ENCODE assay signal across 10 mouse cellular contexts in the genomic region with DNA sequence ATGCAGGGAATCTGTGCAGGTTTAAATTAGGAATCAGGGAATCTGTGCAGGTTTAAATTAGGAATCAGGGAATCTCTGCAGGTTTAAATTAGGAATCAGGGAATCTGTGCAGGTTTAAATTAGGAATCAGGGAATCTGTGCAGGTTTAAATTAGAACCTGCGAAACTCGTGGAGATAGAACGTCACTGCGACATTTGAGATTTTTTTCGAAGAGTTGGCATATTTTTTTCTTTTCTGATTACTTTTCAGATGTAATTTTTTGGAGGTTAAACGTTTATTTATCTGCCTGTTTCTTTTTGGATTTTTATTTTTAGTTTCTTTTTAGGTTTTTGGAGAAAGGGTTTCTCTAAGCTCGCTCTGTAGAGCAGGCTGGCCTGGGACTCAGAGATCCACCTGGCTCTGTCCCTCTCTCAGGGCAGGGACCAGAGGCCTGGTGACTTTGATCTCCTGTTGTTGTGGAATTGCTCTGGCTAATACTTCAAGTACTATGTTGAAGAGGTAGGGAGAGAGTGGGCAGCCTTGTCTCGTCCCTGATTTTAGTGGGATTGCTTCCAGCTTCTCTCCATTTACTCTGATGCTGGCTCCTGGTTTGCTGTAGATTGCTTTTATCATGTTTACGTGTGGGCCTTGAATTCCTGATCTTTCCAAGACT. TPM values are rescaled to one million over a fixed set of nuclear protein-coding genes. Genes with fewer than 3 reads are reported as not detected.
A peak's percentile ranks its signal among the peaks of the same experiment; 100 is the strongest.
DNase-seq lines count a peak whose midpoint lies in the region; ATAC-seq and TF ChIP-seq lines count a peak whose summit lies in the region.
"Not testable (repeated sequence)": the region's sequence is repeated elsewhere in the genome, so short reads cannot be mapped to it uniquely, and the experiment has no call there.
"Had no signal": no experiment of that assay in that cellular context is flagged by ENCODE, and none has a peak within 500 bp of the region (broad histone marks: within the 10 kb centered on the region; RNA-seq: fewer than 3 reads in every experiment).

No protein-coding gene starts in this region.

- H3K36me3 ChIP-seq in forebrain, embryonic 11.5 days (ENCODE audit: control insufficient read depth, insufficient read depth, low read length); heart, embryonic 16.5 days (ENCODE audit: control insufficient read depth, insufficient read depth); kidney, postnatal 0 days (ENCODE audit: insufficient read depth, low read length); stomach, embryonic 14.5 days (ENCODE audit: control insufficient read depth, insufficient read depth, low read length): not testable (repeated sequence)
- peaks cover 13% of the 10 kb centered on the region for H3K36me3 ChIP-seq in liver, embryonic 12.5 days

- TF ChIP-seq CTCF in kidney, postnatal 0 days (IDR thresholded peaks at IDR 0.05; ENCODE audit: low read depth), result not testable (repeated sequence)

- H3K9me3 ChIP-seq in forebrain, embryonic 11.5 days (ENCODE audit: control insufficient read depth, low read length); heart, embryonic 16.5 days (replicated peaks; ENCODE audit: control insufficient read depth, low read length); kidney, postnatal 0 days (replicated peaks; ENCODE audit: low read length); liver, embryonic 12.5 days (replicated peaks); stomach, embryonic 14.5 days (ENCODE audit: control insufficient read depth, low read depth, low read length): not testable (repeated sequence)

- not testable (repeated sequence) for H3K4me2 ChIP-seq in forebrain, embryonic 11.5 days (ENCODE audit: low read depth, low read length, severe bottlenecking); heart, embryonic 16.5 days (ENCODE audit: low read depth, low read length); kidney, postnatal 0 days (ENCODE audit: low read length); liver, embryonic 12.5 days; stomach, embryonic 14.5 days (replicated peaks; ENCODE audit: low read depth, low read length)

- H3K4me3 ChIP-seq in forebrain, embryonic 11.5 days (ENCODE audit: low read depth, low read length); heart, embryonic 16.5 days (ENCODE audit: low read length); kidney, postnatal 0 days (replicated peaks; ENCODE audit: low read depth, low read length); liver, embryonic 12.5 days; stomach, embryonic 14.5 days (ENCODE audit: low read depth, low read length): not testable (repeated sequence)

- DNase-seq in 416B (ENCODE audit: low read depth), result peak; percentile 49
- peak; percentile 25 for DNase-seq in adrenal gland, postnatal 25 days
- not testable (repeated sequence) for DNase-seq in forebrain, embryonic 11.5 days (ENCODE audit: low spot score); kidney, postnatal 0 days (ENCODE audit: low spot score)
- peak; percentile 50 for DNase-seq in naive thymus-derived CD4-positive, alpha-beta T cell, adult 2 months (ENCODE audit: low read depth)

- not testable (repeated sequence) for H3K27ac ChIP-seq in forebrain, embryonic 11.5 days (ENCODE audit: low read depth, low read length); heart, embryonic 16.5 days (ENCODE audit: low read length); kidney, postnatal 0 days; liver, embryonic 12.5 days; stomach, embryonic 14.5 days (ENCODE audit: low read length)

- not testable (repeated sequence) for H3K9ac ChIP-seq in forebrain, embryonic 11.5 days (ENCODE audit: low read length); heart, embryonic 16.5 days (ENCODE audit: low read length); kidney, postnatal 0 days (ENCODE audit: low read depth, low read length); liver, embryonic 12.5 days; stomach, embryonic 14.5 days (replicated peaks; ENCODE audit: low read depth, low read length)

- WGBS in forebrain, embryonic 11.5 days, result 67% methylated on average over 9 of the region's 9 CpGs
- 67% methylated on average over 9 of the region's 9 CpGs for WGBS in heart, embryonic 16.5 days
- WGBS in kidney, postnatal 0 days, result 62% methylated on average over 8 of the region's 9 CpGs
- 62% methylated on average over 9 of the region's 9 CpGs for WGBS in liver, embryonic 12.5 days (ENCODE audit: insufficient replicate concordance)
- WGBS in stomach, embryonic 14.5 days, result 65% methylated on average over 8 of the region's 9 CpGs

- H3K4me1 ChIP-seq in forebrain, embryonic 11.5 days (replicated peaks; ENCODE audit: control insufficient read depth, insufficient read depth, low read length); heart, embryonic 16.5 days (ENCODE audit: control insufficient read depth, insufficient read depth, low read length); kidney, postnatal 0 days (replicated peaks; ENCODE audit: insufficient read depth, low read length); liver, embryonic 12.5 days; stomach, embryonic 14.5 days (ENCODE audit: control insufficient read depth, insufficient read depth, low read length): not testable (repeated sequence)

- H3K27me3 ChIP-seq in forebrain, embryonic 11.5 days (ENCODE audit: control insufficient read depth, insufficient read depth, low read length); heart, embryonic 16.5 days (ENCODE audit: control insufficient read depth, insufficient read depth, low read length); kidney, postnatal 0 days (ENCODE audit: insufficient read depth, low read length); liver, embryonic 12.5 days (replicated peaks); stomach, embryonic 14.5 days (ENCODE audit: control insufficient read depth, insufficient read depth, low read length): not testable (repeated sequence)

- peak; percentile 82 for ATAC-seq in forebrain, embryonic 11.5 days (replicated peaks; ENCODE audit: low FRiP score)
- ATAC-seq in heart, embryonic 16.5 days (replicated peaks; ENCODE audit: extremely low read depth, insufficient read depth, low FRiP score), result peak; percentile 52; the same call in 1 of the 2 replicates
- ATAC-seq in kidney, postnatal 0 days (replicated peaks; ENCODE audit: low FRiP score, low read depth), result 0 out of 2 replicates have a peak, but pooled peaks have one; percentile 46
- peak; percentile 73 for ATAC-seq in liver, embryonic 12.5 days
- peak; percentile 77; the same call in 1 of the 2 replicates for ATAC-seq in stomach, embryonic 14.5 days (ENCODE audit: insufficient number of reproducible peaks, insufficient read depth, low FRiP score, low read depth)

RNA-seq across cellular contexts. Expression of gene Gm21860, which starts 31.2 kb away (rescaled TPM):
- not detected in 2 replicates for total RNA-seq in adrenal gland, postnatal 25 days (2021)
- polyA plus RNA-seq in forebrain, embryonic 11.5 days (2014; fragmentation: Nextera tagmentation; extraction: Ambion mirVana), result not detected in 2 replicates
- not detected in 2 replicates for polyA plus RNA-seq in heart, embryonic 16.5 days (2015; fragmentation: Nextera tagmentation; extraction: Ambion mirVana)
- polyA plus RNA-seq in kidney, postnatal 0 days (2015; fragmentation: Nextera tagmentation; extraction: Ambion mirVana), result not detected in 2 replicates
- polyA plus RNA-seq in liver, embryonic 12.5 days (2016; fragmentation: Nextera tagmentation; extraction: Ambion mirVana), result not detected in 2 replicates
- polyA plus RNA-seq in stomach, embryonic 14.5 days (2014; fragmentation: Nextera tagmentation; extraction: Ambion mirVana), result not detected in 2 replicates
- total RNA-seq: gastrocnemius, postnatal 25 days had no signal
- polyA plus RNA-seq: C2C12 had no signal
